Mouse (Mus musculus) liver, embryonic 14.5 days (tissue): ENCODE results near the gene Rnf150.

Experiments
- CTCF ChIP-seq: IDR thresholded peaks from 2 replicates; pipeline ENCODE4 v1.5.1; 2016; ENCODE audit warnings: antibody characterized with exemption, low read depth, control low read depth
- EP300 ChIP-seq: IDR thresholded peaks from 2 replicates; pipeline ENCODE4 v1.6.1; 2016; ENCODE audit warnings: antibody characterized with exemption, low read depth

GRCm38 (mm10) chr8:82920124-82920523, 57.0 kb downstream of the Rnf150 start:
- TF ChIP-seq CTCF (no peak), EP300 (no peak)
